Mouse (Mus musculus): ENCODE results near the gene Inafm2. TPM values are rescaled to one million over a fixed set of nuclear protein-coding genes. Genes with fewer than 3 reads are reported as not detected.

Gene Inafm2
- polyA plus RNA-seq, 1 experiment = 11.7 TPM

DNA sequence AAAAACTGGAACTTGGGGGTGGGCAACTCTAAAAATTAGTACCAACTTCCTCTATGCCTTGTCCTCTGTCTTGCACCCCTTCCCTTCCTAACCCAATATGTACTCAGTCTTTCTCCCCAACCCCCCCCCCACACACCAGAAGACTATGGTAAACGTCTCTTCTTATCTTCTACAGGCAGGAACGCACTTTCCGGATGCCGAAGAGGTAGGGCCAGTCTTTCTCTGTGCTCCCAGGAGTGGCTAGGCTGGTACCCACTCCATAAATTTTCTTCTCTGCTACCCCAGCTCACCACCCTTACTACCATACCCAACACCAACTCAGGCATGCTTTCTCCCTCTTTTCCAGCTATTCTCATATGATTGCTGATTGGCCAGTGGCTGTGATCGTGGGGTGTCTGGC lies 41.0 kb downstream of the Inafm2 start:
- no peak for DNase-seq (ENCODE audit: low read depth)

GRCm38 (mm10) chr2:118789501-118789900 lies 43.9 kb downstream of the Inafm2 start:
- peak; percentile 69 for DNase-seq (ENCODE audit: low read depth)
- no peak for TF ChIP-seq CTCF (IDR thresholded peaks at IDR 0.05; ENCODE audit: borderline replicate concordance, extremely low read depth, insufficient read depth, insufficient read length)
- no peak for TF ChIP-seq POLR2A (IDR thresholded peaks at IDR 0.05; ENCODE audit: borderline replicate concordance, extremely low read depth, insufficient read depth, insufficient read length, poor library complexity, severe bottlenecking)

More for the DNA sequence above, 41.0 kb downstream of the Inafm2 start:
- no peak for TF ChIP-seq CTCF (IDR thresholded peaks at IDR 0.05; ENCODE audit: borderline replicate concordance, extremely low read depth, insufficient read depth, insufficient read length)
- TF ChIP-seq POLR2A (IDR thresholded peaks at IDR 0.05; ENCODE audit: borderline replicate concordance, extremely low read depth, insufficient read depth, insufficient read length, poor library complexity, severe bottlenecking) = no peak

DNA sequence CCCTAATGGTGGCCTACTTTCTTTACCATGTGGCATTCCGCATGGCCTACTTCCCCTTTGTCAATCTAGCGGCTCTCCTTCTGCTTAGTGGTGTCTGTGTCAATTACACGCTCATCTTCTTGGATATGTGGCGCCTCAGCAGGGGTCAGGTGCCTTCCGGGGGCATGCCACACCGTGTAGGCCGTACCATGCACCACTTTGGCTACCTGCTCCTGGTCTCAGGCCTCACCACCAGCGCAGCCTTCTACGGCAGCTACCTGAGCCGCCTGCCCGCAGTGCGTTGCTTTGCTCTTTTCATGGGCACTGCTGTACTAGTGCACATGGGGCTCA lies 44.6 kb downstream of the Inafm2 start:
- TF ChIP-seq POLR2A (IDR thresholded peaks at IDR 0.05; ENCODE audit: borderline replicate concordance, extremely low read depth, insufficient read depth, insufficient read length, poor library complexity, severe bottlenecking) (no peak), CTCF (IDR thresholded peaks at IDR 0.05; ENCODE audit: borderline replicate concordance, extremely low read depth, insufficient read depth, insufficient read length) (no peak)
- DNase-seq (ENCODE audit: low read depth) = no peak

DNA sequence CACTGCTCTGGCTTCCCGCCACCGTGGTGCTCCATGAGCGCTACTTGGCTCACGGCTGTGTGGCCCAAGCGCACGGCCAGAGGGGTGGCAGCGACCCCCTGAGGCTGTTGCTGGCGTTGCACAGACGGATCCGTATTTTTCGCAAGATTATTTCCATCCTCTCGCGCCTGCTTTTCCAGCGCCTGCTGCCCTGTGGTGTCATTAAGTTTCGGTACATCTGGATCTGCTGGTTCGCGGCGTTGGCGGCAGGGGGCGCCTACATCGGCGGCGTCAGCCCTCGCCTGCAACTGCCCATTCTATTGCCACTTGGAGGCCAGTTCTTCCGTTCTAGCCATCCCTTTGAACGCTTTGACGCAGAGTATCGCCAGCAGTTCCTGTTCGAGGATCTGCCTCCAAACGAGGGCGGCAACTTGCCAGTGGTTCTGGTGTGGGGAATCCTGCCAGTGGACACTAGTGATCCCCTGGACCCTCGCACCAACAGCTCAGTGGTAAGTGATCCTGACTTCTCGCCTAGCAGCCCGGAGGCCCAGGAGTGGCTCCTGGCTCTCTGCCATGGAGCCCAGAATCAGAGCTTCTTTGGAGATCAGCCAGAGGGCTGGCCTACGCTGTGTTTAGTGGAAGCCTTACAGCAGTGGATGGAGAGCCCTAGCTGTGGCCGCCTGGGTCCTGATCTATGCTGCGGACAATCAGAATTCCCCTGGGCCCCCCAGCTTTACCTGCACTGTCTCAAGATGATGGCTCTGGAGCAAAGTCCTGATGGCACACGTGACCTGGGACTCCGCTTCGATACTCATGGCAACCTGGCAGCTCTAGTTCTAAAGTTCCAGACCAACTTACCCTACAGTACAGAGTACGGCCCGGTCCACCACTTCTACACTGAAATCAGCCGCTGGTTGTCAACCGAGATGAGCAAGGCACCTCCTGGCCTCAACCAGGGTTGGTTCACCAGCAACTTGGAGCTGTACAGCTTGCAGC lies 45.3 kb downstream of the Inafm2 start:
- TF ChIP-seq CTCF (IDR thresholded peaks at IDR 0.05; ENCODE audit: borderline replicate concordance, extremely low read depth, insufficient read depth, insufficient read length) (peak; percentile 66), POLR2A (IDR thresholded peaks at IDR 0.05; ENCODE audit: borderline replicate concordance, extremely low read depth, insufficient read depth, insufficient read length, poor library complexity, severe bottlenecking) (no peak)
- DNase-seq (ENCODE audit: low read depth) = peak; percentile 71

DNA sequence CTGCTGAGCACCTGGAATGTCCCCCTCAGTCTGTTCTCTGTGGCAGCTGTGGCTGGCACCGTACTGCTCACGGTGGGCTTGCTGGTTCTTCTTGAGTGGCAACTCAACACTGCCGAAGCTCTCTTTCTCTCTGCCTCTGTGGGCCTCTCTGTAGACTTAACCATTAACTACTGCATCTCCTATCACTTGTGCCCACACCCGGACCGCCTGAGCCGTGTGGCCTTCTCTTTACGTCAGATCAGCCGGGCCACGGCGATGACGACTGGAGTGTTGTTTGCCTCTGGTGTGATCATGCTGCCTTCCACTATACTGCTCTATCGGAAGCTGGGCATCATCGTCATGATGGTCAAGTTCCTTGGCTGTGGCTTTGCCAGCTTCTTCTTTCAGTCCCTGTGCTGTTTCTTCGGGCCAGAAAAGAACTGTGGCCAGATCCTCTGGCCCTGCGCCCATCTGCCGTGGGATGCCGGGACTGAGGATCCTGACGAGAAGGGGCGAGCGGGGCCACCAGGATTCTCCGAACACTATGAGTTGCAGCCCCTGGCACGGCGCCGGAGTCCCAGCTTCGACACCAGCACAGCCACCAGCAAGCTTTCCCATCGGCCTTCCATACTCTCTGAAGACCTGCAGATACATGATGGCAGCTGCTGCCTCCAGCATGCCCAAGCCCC lies 46.2 kb downstream of the Inafm2 start:
- no peak for DNase-seq (ENCODE audit: low read depth)
- TF ChIP-seq CTCF (IDR thresholded peaks at IDR 0.05; ENCODE audit: borderline replicate concordance, extremely low read depth, insufficient read depth, insufficient read length) (no peak), POLR2A (IDR thresholded peaks at IDR 0.05; ENCODE audit: borderline replicate concordance, extremely low read depth, insufficient read depth, insufficient read length, poor library complexity, severe bottlenecking) (no peak)

DNA sequence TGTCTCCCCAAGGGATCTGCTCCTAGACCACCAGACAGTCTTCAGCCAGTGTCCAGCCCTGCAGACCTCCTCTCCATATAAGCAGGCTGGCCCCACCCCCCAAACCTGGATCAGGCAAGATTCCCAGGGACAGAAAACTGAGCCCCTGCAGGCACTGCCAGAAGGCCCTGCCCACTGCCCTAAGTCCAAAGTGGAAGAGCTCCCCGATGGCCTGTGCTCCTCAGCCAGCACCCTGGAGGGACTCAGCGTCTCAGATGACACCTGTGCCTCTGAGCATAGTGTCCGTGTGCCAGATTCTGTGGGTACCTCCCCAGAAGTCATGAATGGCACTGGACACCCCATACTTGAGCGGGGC lies 46.7 kb downstream of the Inafm2 start:
- no peak for DNase-seq (ENCODE audit: low read depth)
- no peak for TF ChIP-seq CTCF (IDR thresholded peaks at IDR 0.05; ENCODE audit: borderline replicate concordance, extremely low read depth, insufficient read depth, insufficient read length)

- no peak for TF ChIP-seq POLR2A (IDR thresholded peaks at IDR 0.05; ENCODE audit: borderline replicate concordance, extremely low read depth, insufficient read depth, insufficient read length, poor library complexity, severe bottlenecking)
- no peak for TF ChIP-seq CTCF (IDR thresholded peaks at IDR 0.05; ENCODE audit: borderline replicate concordance, extremely low read depth, insufficient read depth, insufficient read length)
- no peak for DNase-seq (ENCODE audit: low read depth)
Observed at GRCm38 (mm10) chr2:118793636-118794035, 48.1 kb downstream of the Inafm2 start.

Other genes starting within 250 kb of the Inafm2 start
- gene Bmf, start 196.1 kb upstream of the Inafm2 start, polyA plus RNA-seq (2012; rRNA removed) = 10.6 and 13.7 TPM in 2 replicates
- gene Bub1b, start 147.5 kb upstream of the Inafm2 start, polyA plus RNA-seq (2012; rRNA removed) = 18.9 and 30.6 TPM in 2 replicates
- gene Pak6, start 82.5 kb upstream of the Inafm2 start, polyA plus RNA-seq (2012; rRNA removed) = 24.9 and 41.3 TPM in 2 replicates
- gene Ankrd63, start 41.8 kb upstream of the Inafm2 start, polyA plus RNA-seq (2012; rRNA removed) = 0.14 and 0.62 TPM in 2 replicates
- gene Plcb2, start 17.3 kb upstream of the Inafm2 start, polyA plus RNA-seq (2012; rRNA removed) = 0.95 and 1.1 TPM in 2 replicates
- 2.3 TPM in 2 replicates for gene Ccdc9b, start 16.9 kb downstream of the Inafm2 start, polyA plus RNA-seq (2012; rRNA removed)
- 0.16 TPM in 1 of 2 replicates, not detected in the other for gene Phgr1, start 27.0 kb downstream of the Inafm2 start, polyA plus RNA-seq (2012; rRNA removed)
- gene Disp2, start 34.0 kb downstream of the Inafm2 start, polyA plus RNA-seq (2012; rRNA removed) = 75.9 and 108 TPM in 2 replicates
- 24.4 and 34.1 TPM in 2 replicates for gene Knstrn, start 68.2 kb downstream of the Inafm2 start, polyA plus RNA-seq (2012; rRNA removed)
- 57.5 and 60.2 TPM in 2 replicates for gene Ivd, start 116.2 kb downstream of the Inafm2 start, polyA plus RNA-seq (2012; rRNA removed)
- 21.8 and 25.7 TPM in 2 replicates for gene Bahd1, start 154.6 kb downstream of the Inafm2 start, polyA plus RNA-seq (2012; rRNA removed)
- 8.4 and 10.7 TPM in 2 replicates for gene Chst14, start 180.7 kb downstream of the Inafm2 start, polyA plus RNA-seq (2012; rRNA removed)

All from brain, embryonic 14.5 days (tissue).